Mouse (Mus musculus) kidney, adult 18-20 months (tissue): Measurements from ENCODE around the gene 1500011B03Rik.

Experiments
- DNase-seq: peaks from one replicate; pipeline ENCODE4 v3.0.0; 2021

The 1500011B03Rik gene

DNA sequence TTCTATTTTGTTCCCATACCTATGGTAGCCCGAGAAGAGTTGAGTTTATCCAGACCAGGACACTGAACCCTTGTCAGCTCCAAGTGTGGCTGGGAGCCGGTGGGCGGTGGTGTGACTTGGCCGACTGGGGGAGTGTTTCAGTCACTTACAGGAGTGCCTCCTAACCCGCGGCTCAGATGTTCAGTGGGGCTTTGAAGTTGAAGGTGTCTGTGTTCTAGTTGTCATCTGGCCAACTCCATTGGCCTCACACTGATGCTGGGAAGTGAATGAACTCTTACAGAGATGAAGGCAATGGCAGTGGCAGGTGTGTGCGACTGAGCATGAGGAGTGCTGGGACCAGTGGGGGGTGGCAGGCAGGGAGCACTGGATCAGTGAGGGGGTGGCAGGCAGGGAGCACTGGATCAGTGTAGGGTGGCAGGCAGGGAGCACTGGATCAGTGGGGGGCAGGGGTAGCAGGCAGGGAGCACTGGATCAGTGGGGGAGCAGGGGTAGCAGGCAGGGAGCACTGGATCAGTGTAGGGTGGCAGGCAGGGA is 43.2 kb downstream of the 1500011B03Rik start:
- DNase-seq: no peak

DNA sequence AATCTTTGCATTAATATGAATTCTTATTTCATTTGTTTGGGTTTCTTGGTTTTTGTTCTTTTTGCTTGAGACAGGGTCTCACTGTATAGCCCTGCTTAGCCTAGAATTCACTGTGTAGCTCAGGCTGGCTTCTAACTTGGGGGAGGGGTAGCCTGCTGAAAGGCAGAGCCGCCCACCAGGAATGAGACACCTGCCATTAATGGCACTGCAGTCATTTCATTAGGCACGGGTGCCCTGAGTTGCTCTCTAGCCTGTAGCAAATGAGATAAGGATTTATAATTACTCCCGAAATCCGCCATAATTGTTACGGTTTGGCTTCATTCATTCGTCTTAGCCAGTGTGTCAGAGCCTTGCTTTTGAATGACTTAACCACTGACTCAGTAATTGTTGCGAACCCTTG is 47.1 kb downstream of the 1500011B03Rik start:
- DNase-seq: no peak

DNA sequence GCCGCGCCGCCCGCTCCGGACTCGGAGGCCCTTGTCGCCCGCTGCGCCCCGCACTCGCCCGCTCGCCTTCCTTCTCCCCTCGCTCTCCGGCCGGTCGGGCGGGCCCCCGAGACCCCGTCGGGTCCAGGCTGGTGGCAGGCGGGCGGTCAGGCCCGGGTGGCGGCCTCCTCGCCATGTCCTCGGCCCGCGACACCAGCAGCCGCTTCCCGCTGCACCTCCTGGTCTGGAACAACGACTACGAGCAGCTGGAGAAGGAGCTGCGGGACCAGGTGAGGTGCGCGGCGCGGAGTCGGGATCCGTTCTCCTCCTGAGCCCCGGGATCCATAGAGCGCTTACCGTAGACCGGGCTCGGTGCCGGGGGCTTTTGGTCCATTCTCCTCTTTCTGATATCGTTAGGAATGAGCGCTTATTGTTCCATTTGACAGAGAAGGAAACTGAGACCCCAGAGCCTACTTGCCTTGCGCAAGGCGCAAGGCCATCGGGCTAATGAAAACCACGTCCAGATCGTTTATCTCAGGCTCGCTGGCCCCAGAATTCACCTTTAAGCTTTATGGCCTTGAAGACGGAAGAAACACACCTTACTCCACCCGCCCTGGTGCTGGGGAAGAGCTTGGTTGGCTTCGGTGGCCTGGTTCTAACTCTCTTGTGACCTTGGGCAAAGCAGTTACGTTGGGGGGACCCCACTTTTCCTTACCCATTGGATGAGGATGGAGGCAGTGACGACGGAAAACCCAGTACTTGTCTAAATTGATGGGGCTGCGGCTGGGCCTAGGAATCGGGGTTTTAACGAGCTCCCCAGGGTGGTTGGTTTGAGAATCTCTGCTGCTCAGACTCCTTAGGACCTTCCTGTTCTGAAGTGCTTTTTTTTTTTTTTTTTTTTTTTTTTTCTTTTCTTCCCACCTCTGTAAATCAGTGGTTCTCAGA is 48.0 kb downstream of the 1500011B03Rik start, which contains the start of gene Git2:
Gene Git2 (minus strand): TSS at position 462 of the 924 bp plus-strand sequence.
- peak; percentile 25 for DNase-seq

DNA sequence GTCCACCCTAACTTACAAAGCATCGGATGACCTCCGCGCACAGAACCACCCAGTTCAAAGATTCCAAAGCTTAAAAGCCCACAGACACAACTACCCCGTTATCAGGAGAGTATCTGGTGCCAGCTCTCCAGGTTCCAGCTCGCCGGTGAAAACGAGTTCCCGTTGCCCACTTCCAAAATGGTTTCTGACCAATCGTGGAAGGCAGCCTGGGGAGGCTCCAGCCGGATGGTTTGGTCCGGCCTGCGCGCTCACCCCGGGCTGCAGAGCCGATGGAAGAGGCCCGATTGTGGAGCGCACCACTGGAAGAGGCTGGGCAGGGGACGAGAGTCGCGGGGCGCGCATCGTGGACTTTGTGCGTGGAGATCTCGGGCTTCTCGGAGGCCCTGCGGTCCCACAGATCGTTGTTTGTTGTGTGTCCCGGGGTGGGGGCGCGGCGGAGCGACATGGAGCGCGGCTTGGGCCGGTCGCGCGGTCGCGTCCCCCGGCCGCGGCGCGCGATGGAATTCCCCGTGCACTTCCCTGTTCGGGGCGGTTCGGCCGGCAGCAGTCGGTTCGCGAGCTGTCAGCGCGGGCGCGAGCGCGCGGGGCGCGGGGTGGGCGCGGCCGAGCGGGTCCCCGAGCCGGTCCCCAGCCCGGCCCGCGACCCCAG is 48.7 kb downstream of the 1500011B03Rik start, which contains the start of gene Ankrd13a:
Gene Ankrd13a (plus strand): TSS at position 275 of the 649 bp plus-strand sequence.
- DNase-seq: peak; percentile 92

DNA sequence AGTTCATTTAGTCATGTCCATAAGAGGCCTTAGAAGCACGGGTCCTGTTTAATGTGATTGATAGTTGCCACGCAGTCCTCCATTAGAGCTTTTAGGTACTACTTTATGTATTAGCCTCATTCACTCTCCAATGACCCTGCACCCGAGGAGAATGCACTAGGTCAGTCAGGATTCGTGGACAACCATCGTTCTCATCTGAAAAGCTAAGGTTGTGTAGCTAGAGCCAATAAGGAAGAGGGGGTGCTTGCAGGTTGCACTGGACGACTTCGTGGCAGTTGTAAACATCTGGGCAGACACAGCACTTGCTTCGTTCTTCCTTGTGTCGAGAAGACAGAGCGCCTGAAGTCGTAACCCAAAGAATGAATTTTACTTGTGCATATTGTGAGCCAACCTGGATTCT is 49.5 kb downstream of the 1500011B03Rik start:
- DNase-seq: peak; percentile 60

DNA sequence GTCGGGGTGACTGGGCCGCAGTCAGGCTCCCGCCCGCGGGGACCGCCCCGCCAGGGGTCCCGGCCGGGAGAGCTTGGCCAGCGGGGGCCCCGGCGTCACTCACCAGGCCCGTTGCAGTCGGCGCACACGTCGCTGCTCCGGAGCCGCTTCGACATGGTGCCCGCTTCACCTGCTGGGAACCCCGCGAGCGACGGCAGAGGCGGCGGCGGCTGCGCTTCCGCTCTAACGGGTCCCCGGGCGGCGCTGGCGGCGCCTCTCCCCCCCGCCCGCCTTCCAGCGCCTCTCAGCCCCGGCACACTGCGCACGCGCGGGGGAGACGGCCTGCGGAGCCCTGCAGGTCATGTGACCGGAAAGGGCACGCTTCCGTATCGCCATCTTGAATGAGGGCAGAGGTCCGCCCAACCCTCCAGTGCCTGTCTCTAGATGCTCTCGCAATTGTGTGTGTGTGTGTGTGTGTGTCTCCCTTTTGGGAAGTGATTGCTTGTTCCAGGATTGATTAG is 50.0 kb downstream of the 1500011B03Rik start:
- DNase-seq: peak; percentile 96

DNA sequence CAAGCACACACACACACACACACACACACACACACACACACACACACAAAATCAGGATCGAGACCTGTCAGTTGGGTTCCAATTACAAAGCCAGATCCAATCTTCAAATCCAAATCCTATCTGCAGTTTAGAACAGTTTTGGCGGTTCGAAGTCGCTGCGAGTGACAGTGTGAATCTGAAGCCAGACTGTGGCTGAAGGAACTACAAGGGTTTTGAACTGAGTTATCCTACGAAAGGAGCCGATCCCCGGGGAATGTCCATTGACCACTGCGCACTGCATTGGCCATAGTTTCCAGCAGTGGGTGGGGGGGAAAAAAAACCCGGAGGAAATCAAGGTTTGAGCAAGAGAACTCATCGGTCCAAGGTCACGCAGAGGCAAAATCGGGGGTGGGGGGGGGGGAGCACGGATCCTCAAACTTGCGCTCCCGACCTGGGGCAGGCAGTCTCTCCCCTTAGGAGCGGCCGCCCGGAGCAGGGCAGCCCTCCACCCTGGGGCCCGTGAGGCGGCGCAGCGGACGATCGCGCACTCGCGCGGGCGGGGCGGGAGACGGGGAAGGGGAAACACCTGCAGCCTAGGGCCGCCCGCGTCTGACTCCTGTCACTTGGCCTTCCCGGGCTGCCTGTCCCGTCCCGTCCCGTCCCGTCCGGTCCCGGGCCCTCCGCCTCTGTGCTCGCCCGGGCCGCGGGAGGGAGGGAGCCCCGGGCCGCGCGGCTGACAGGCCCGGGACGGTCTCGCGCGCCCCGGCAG is 50.6 kb downstream of the 1500011B03Rik start:
- DNase-seq: peak; percentile 64

DNA sequence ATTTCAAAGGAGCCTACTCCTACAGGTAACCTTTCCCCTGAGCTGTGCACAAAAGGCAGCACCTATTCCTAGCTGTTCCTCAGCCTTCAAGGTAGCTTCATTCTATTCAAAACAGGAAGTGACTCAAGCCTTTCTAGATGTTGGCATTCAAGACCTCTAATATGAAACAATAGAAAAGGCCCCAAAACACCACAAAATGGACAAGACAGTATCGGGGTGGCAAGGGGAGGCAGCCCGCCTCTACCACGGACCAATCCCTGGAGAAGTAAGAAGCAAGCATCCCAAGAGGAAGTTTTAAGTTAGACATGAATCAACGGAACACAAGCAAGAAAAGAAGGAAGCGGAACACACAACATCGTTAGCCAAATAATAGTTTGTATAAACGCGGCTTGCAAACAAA is 51.5 kb downstream of the 1500011B03Rik start:
- DNase-seq: no peak

DNA sequence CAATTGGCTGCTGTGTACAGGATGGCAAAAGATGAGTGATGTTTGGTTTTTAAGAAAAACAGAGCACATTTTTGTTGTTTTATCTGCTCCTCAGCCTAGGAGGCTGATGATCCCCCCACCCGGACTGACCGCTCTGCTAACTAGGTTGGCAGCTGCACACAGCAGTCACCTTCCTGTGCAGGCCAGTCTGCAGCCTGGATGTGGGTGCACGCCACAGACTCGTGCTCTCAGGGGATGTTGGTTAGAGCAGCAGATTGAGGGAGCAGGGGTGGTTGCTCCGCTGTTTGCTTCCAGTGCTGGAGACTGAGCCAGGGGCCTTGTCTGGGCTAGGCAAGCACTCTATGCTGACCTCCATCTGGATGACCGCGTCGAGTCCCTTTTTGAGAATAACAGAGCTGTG is 53.5 kb downstream of the 1500011B03Rik start:
- no peak for DNase-seq

DNA sequence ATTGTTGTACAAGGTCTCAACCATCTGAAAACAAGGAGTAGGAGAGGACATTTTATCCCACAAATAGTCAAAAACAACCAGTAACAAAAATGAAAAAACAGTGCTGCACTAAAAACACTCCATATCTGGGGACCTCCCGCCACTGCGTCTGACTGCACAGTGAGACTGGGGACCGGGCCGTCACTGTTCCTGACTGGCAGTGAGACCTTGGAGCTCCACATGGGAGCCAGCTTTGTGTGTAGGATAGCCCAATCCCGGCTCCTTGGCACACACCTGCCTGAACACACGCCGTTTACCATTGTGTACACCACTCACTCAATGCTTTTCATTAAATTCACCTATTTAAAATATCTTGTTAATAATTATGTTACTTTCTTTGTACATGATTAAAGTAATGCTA is 56.1 kb downstream of the 1500011B03Rik start:
- no peak for DNase-seq

DNA sequence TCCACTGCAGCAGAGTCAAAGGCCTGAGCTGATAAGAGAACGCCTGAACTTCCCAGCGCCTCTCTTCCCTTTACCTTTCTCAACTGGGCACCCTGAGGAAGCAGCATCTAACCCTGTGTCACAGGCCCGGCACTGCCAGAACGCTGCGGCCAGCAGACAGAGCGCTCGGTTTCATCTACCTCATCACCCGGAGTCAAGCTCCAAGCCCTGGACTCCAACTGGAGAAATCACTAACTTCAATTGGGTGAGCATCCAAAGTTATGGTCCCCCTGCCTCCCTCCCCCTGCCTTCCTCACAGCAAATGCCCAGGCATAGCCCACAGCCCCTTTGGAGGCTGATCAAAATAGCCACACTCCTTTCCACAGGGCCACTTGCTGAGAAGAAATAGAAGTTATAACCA is 56.6 kb downstream of the 1500011B03Rik start:
- DNase-seq: no peak

DNA sequence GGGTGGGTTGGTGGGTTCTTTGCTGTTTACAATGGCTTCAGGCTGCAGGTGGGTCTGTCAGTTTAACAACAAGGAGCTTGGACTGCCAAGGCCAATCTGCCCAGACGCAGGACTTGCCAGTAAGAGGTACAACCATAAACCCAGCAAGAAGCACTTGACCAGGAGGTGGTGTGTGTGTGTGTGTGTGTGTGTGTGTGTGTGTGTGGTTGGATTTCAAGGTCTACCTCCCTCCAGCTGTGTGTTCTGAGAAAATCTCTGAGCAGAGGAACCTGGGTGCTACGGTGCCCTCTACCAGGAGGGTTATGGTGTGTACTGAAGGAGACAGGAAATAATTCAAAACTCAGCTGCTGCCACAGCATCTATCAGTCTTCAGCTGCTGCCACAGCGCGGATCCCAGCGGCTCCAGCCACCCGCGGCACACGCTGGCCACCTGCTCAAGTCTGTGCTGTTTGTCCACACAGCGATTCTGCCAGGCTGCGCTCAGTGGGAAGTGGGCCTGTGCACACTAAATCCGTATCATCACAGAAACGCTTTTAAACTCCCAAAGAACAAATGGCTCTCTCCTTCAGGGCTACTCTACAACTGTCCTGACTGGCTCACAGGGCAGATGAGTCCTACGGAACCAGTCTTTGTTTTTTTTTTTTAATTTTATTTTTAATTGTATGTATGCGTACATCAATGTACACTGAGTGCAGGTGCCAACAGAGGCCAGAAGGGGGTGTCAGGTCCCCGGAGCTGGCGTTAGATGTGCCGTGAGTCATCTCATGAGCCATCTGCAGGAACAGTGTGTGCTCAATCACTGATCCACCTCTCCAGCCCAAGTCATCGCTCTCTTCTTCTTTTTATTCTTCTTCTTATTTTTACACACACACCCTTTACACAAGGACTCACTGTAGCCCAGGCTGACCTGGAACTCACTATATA is 58.2 kb downstream of the 1500011B03Rik start:
- no peak for DNase-seq

DNA sequence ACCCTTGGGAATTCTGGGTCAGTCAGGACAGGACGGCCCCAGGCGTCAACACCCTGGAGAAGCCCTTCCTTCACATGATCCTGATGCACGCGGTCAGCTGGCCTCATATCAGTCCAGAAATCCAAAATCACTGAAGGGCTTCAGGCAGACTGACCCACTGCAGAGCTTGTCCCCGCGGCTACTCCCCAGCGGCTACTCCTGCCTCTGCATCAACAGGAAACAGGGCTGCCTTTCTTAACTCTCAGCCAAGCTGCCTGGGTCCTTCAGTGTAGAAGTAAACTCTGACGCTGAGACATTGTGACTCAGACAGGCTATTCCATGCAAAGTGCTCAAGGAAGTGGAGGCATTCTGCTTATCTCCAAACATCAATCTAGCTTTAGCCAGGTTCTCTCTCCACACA is 61.3 kb downstream of the 1500011B03Rik start:
- DNase-seq: no peak

DNA sequence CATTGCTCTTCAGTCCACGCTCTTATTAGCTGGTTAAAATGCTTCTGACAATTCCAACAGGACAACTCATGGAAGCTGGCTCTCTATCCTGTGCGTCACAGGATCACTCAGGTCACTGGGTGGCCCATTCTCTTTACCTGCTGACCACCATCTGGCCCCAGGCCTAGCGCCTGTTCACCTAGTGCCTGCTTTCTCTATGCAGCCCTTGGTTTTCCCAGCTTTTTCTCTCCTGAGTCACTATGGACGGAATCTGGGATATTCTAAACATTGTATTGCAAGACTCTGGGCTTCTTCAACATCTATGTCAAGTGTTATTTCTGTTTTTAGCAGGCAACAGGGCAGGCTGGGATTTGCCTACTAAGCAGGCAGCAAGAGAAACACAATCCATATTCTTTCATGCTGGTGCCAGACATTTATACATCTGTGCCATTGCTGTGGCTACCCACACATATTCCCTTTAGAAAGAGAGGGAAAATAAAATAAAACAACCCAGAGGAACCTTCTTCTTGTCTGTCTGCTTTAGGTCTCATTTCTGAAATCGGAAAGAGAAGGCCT is 63.7 kb downstream of the 1500011B03Rik start:
- no peak for DNase-seq
